8 mouse cellular contexts compared by ENCODE assay signal in the genomic region with DNA sequence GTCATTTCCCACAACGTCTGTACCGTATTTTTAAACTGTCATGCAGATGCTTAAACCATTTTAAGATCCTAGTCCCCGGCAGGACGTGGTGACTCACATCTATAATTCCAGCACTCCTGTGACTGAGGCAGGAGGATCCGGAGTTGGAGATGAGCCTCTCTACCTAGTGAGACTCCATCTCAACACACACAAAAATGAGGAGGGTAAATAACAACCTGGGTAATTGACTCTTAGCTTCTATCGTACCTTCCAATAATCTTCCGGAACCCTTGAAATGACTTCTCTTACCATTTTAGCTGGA. TPM values are rescaled to one million over a fixed set of nuclear protein-coding genes. Genes with fewer than 3 reads are reported as not detected.
DNase-seq lines count a peak whose midpoint lies in the region; ATAC-seq and TF ChIP-seq lines count a peak whose summit lies in the region.

No protein-coding gene starts in this region.

- H3K4me3 ChIP-seq in erythroblast, embryonic 14.5 days (replicated peaks) = peak overlapping the region; percentile 58
- peak overlapping the region; percentile 82; the same call in 1 of the 2 replicates for H3K4me3 ChIP-seq in spleen, adult 2 months (ENCODE audit: extremely low read depth, insufficient read depth, insufficient read length)
- H3K4me3 ChIP-seq in limb, embryonic 13.5 days = peak overlapping the region; percentile 83
- H3K4me3 ChIP-seq in stomach, embryonic 15.5 days (replicated peaks) = peak overlapping the region; percentile 82

- no peak overlapping the region for H3K27ac ChIP-seq in spleen, adult 2 months (ENCODE audit: insufficient read depth, low read length)
- peak overlapping the region; percentile 89; the same call in 1 of the 2 replicates for H3K27ac ChIP-seq in limb, embryonic 13.5 days
- peak overlapping the region; percentile 91 for H3K27ac ChIP-seq in stomach, embryonic 15.5 days

- no peak for ATAC-seq in erythroblast, adult 5-6 weeks (replicated peaks; ENCODE audit: low FRiP score, poor library complexity, severe bottlenecking)
- ATAC-seq in limb, embryonic 13.5 days (ENCODE audit: low FRiP score, low read depth) = no peak
- no peak for ATAC-seq in stomach, embryonic 15.5 days (ENCODE audit: insufficient read depth, low FRiP score, low read depth)

- H3K9me3 ChIP-seq in erythroblast, embryonic 14.5 days (ENCODE audit: control insufficient read depth, low read length) = 0 out of 2 replicates have a peak, but pooled peaks cover 3% of the 10 kb centered on the region
- no peaks in the 10 kb centered on the region for H3K9me3 ChIP-seq in limb, embryonic 13.5 days
- H3K9me3 ChIP-seq in stomach, embryonic 15.5 days = no peaks in the 10 kb centered on the region

- TF ChIP-seq CTCF in spleen, adult 2 months (IDR thresholded peaks at IDR 0.05; ENCODE audit: extremely low read depth, insufficient read depth, insufficient read length, insufficient replicate concordance) = no peak

- H3K27me3 ChIP-seq in erythroblast, embryonic 14.5 days (ENCODE audit: control insufficient read depth) = peaks cover 59% of the 10 kb centered on the region
- no peaks in the 10 kb centered on the region; the same call in 1 of the 2 replicates for H3K27me3 ChIP-seq in spleen, adult 2 months (ENCODE audit: control insufficient read depth, insufficient read depth, low read length)
- no peaks in the 10 kb centered on the region for H3K27me3 ChIP-seq in limb, embryonic 13.5 days
- no peaks in the 10 kb centered on the region for H3K27me3 ChIP-seq in stomach, embryonic 15.5 days (replicated peaks)

- WGBS in spleen, adult 2 months = 20% methylated on average over 7 of the region's 7 CpGs
- WGBS in limb, embryonic 13.5 days = 14% methylated on average over 7 of the region's 7 CpGs
- 11% methylated on average over 7 of the region's 7 CpGs for WGBS in stomach, embryonic 15.5 days

- peak overlapping the region; percentile 88 for H3K4me2 ChIP-seq in limb, embryonic 13.5 days (replicated peaks)
- peak overlapping the region; percentile 86 for H3K4me2 ChIP-seq in stomach, embryonic 15.5 days

- TF ChIP-seq POLR2A in spleen, adult 2 months (IDR thresholded peaks at IDR 0.05; ENCODE audit: low read depth, low read length) = no peak

- DNase-seq in spleen, adult 2 months (ENCODE audit: low read depth in 1 of 2, low spot score in 2 of 2) = no peak
- no peak for DNase-seq in spleen, adult 18-20 months
- DNase-seq in frontal cortex, adult 2 months (ENCODE audit: extremely low spot score in 1 of 2, low spot score in 1 of 2) = no peak
- DNase-seq in thymus, adult 18-20 months = no peak

- peaks cover 2% of the 10 kb centered on the region; the same call in 1 of the 2 replicates for H3K4me1 ChIP-seq in erythroblast, embryonic 14.5 days (ENCODE audit: control insufficient read depth)
- peaks cover 2% of the 10 kb centered on the region for H3K4me1 ChIP-seq in spleen, adult 2 months (ENCODE audit: control insufficient read depth, insufficient read depth, insufficient read length)
- no peaks in the 10 kb centered on the region for H3K4me1 ChIP-seq in limb, embryonic 13.5 days
- no peaks in the 10 kb centered on the region for H3K4me1 ChIP-seq in stomach, embryonic 15.5 days

- peak overlapping the region; percentile 93 for H3K9ac ChIP-seq in limb, embryonic 13.5 days
- peak overlapping the region; percentile 87; the same call in 1 of the 2 replicates for H3K9ac ChIP-seq in stomach, embryonic 15.5 days

- no peaks in the 10 kb centered on the region for H3K36me3 ChIP-seq in erythroblast, embryonic 14.5 days (ENCODE audit: control insufficient read depth)
- no peaks in the 10 kb centered on the region for H3K36me3 ChIP-seq in spleen, adult 2 months (ENCODE audit: control insufficient read depth, insufficient read depth, low read length)
- H3K36me3 ChIP-seq in limb, embryonic 13.5 days = no peaks in the 10 kb centered on the region
- H3K36me3 ChIP-seq in stomach, embryonic 15.5 days = no peaks in the 10 kb centered on the region

RNA-seq across cellular contexts. Expression of gene Dennd5b, which starts 0.4 kb away (rescaled TPM):
- 0.01 TPM in 1 of 2 replicates, not detected in the other for polyA plus RNA-seq in erythroblast, embryonic 14.5 days (2012)
- not detected in 2 replicates for total RNA-seq in erythroblast, adult 5-6 weeks (2015; ENCODE audit: low replicate concordance)
- 0.42 and 0.68 TPM in 2 replicates for total RNA-seq in erythroblast, adult 5-6 weeks (2017; ENCODE audit: low replicate concordance)
- polyA plus RNA-seq in spleen, adult 2 months (2012; rRNA removed) = 5.1 and 11.8 TPM in 2 replicates
- 6.7 and 7.2 TPM in 2 replicates for polyA plus RNA-seq in limb, embryonic 13.5 days (2015; fragmentation: Nextera tagmentation; extraction: Ambion mirVana)
- 5.8 TPM in 2 replicates for polyA plus RNA-seq in stomach, embryonic 15.5 days (2015; fragmentation: Nextera tagmentation; extraction: Ambion mirVana)
- polyA plus RNA-seq in frontal cortex, adult 2 months (2012; rRNA removed) = 23.1 and 24.1 TPM in 2 replicates

RNA-seq across cellular contexts. Expression of gene Gm10203, which starts 28.1 kb away (rescaled TPM):
- polyA plus RNA-seq in erythroblast, embryonic 14.5 days (2012) = not detected in 2 replicates
- not detected in 2 replicates for total RNA-seq in erythroblast, adult 5-6 weeks (2015; ENCODE audit: low replicate concordance)
- total RNA-seq in erythroblast, adult 5-6 weeks (2017; ENCODE audit: low replicate concordance) = not detected in 2 replicates
- not detected in 2 replicates for polyA plus RNA-seq in spleen, adult 2 months (2012; rRNA removed)
- not detected in 2 replicates for polyA plus RNA-seq in limb, embryonic 13.5 days (2015; fragmentation: Nextera tagmentation; extraction: Ambion mirVana)
- not detected in 2 replicates for polyA plus RNA-seq in stomach, embryonic 15.5 days (2015; fragmentation: Nextera tagmentation; extraction: Ambion mirVana)
- not detected in 2 replicates for polyA plus RNA-seq in frontal cortex, adult 2 months (2012; rRNA removed)

RNA-seq across cellular contexts. Expression of gene Etfbkmt, which starts 37.8 kb away (rescaled TPM):
- 0.11 and 0.18 TPM in 2 replicates for polyA plus RNA-seq in erythroblast, embryonic 14.5 days (2012)
- 37.7 and 39.5 TPM in 2 replicates for total RNA-seq in erythroblast, adult 5-6 weeks (2015; ENCODE audit: low replicate concordance)
- 35.9 and 48.9 TPM in 2 replicates for total RNA-seq in erythroblast, adult 5-6 weeks (2017; ENCODE audit: low replicate concordance)
- 3.0 and 4.5 TPM in 2 replicates for polyA plus RNA-seq in spleen, adult 2 months (2012; rRNA removed)
- 18.2 and 18.3 TPM in 2 replicates for polyA plus RNA-seq in limb, embryonic 13.5 days (2015; fragmentation: Nextera tagmentation; extraction: Ambion mirVana)
- polyA plus RNA-seq in stomach, embryonic 15.5 days (2015; fragmentation: Nextera tagmentation; extraction: Ambion mirVana) = 16.7 and 20.4 TPM in 2 replicates
- 5.6 and 6.2 TPM in 2 replicates for polyA plus RNA-seq in frontal cortex, adult 2 months (2012; rRNA removed)
